Mouse (Mus musculus) lung, postnatal 0 days (tissue): ENCODE measurements at regions not wholly inside any gene's neighbourhood (a gene's known extent, or its start where the extent isn't known, plus 50 kb on each side); places are given as distances from the start of the nearest gene placed in this dataset.
A peak's percentile ranks its signal among the peaks of the same experiment; 100 is the strongest.

Source experiments
- CTCF ChIP-seq: IDR thresholded peaks from 2 replicates; pipeline ENCODE4 v1.5.1; 2016; ENCODE audit warnings: antibody characterized with exemption, mild to moderate bottlenecking
- EP300 ChIP-seq: IDR thresholded peaks from 2 replicates; pipeline ENCODE4 v1.6.1; 2016; ENCODE audit warnings: antibody characterized with exemption, mild to moderate bottlenecking, control low read depth

DNA sequence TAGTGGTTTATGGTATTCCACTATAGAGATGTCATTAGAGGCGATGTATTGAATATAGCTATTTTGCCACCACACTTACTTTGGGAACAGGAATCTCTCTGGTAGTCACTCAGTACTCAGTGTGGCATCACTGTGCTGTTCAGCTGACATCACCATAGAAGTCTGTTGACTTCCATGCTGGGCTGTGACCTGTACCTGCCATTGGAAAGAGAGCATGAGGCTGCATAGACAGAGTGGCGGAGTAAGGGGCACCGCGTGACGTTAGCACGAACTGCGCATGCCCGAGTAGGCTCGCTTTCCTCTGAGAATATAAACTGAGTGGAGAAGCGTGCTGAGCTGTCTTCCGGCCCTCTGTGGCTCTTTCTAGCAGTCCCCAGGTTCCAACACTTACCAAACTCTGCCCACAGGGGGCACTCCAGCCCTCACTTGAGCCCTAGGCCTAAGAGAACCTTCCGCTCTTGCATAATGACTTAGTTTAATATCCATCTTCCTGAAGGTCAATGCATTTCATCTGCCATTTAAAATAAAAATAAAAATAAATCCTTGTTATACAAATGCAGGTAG lies 136.2 kb upstream of the Syt6 start:
- peak; percentile 67 for TF ChIP-seq CTCF
- TF ChIP-seq EP300: no peak
